In genomic region chr7:112405578-112405977, GRCm38 (mm10) we compare ENCODE assay signal across 18 mouse cellular contexts. TPM values are rescaled to one million over a fixed set of nuclear protein-coding genes. Genes with fewer than 3 reads are reported as not detected.
DNase-seq lines count a peak whose midpoint lies in the region; TF ChIP-seq lines count a peak whose summit lies in the region.
"Had no signal": no experiment of that assay in that cellular context is flagged by ENCODE, and none has a peak within 500 bp of the region (broad histone marks: within the 10 kb centered on the region; RNA-seq: fewer than 3 reads in every experiment).

No protein-coding gene starts in this region.

- no peak for DNase-seq in gastrocnemius, adult 2 months
- DNase-seq in gastrocnemius, postnatal 4 days (ENCODE audit: low spot score in 2 of 2) = no peak
- DNase-seq in layer of hippocampus, adult 11-12 months (ENCODE audit: low spot score) = peak; percentile 42
- no peak for DNase-seq in layer of hippocampus, postnatal 25 days (ENCODE audit: extremely low spot score in 1 of 2, low spot score in 1 of 2)
- peak; percentile 75 for DNase-seq in brain, embryonic 14.5 days (ENCODE audit: low read depth)
- DNase-seq in layer of hippocampus, adult 9-10 months (ENCODE audit: low spot score) = peak; percentile 30
- no peak for DNase-seq in left cerebral cortex, adult 18-20 months (ENCODE audit: low spot score in 2 of 2)
- DNase-seq in urinary bladder, adult 2 months (ENCODE audit: low spot score) = no peak
- DNase-seq: cerebellum, adult 11 months; heart, postnatal 14 days had no signal

- TF ChIP-seq CTCF in gastrocnemius, adult 2 months (IDR thresholded peaks at IDR 0.05) = no peak
- no peak for TF ChIP-seq CTCF in brain, embryonic 14.5 days (IDR thresholded peaks at IDR 0.05; ENCODE audit: borderline replicate concordance, extremely low read depth, insufficient read depth, insufficient read length)

- H3K27ac ChIP-seq in gastrocnemius, adult 2 months = peak overlapping the region; percentile 4; the same call in 1 of the 2 replicates
- H3K27ac ChIP-seq: embryonic facial prominence, embryonic 10.5 days; hindbrain, postnatal 0 days; limb, embryonic 15.5 days; liver, embryonic 14.5 days; midbrain, embryonic 13.5 days; neural tube, embryonic 12.5 days had no signal

- intact Hi-C loops in gastrocnemius, adult 2 months (cut with DNase I) = no loop called here

- TF ChIP-seq POLR2A in brain, embryonic 14.5 days (IDR thresholded peaks at IDR 0.05; ENCODE audit: borderline replicate concordance, extremely low read depth, insufficient read depth, insufficient read length, poor library complexity, severe bottlenecking) = no peak

- no peak overlapping the region for H3K4me3 ChIP-seq in gastrocnemius, adult 2 months
- H3K4me3 ChIP-seq: embryonic facial prominence, embryonic 10.5 days; heart, embryonic 12.5 days; limb, embryonic 15.5 days; megakaryocyte, embryonic 14.5 days; midbrain, embryonic 13.5 days; neural tube, embryonic 12.5 days had no signal

RNA-seq across cellular contexts. Expression of gene Parva, which starts 21.7 kb away (rescaled TPM):
- total RNA-seq in gastrocnemius, adult 2 months (2021) = 10 to 100 TPM; 10.9 to 17.0 TPM
- total RNA-seq in gastrocnemius, postnatal 4 days (2021) = 10 to 100 TPM; 73.8 to 77.9 TPM
- total RNA-seq in layer of hippocampus, postnatal 25 days (2021) = 10 to 100 TPM; 47.7 to 49.8 TPM
- 19.8 and 33.6 TPM in 2 replicates for polyA plus RNA-seq in brain, embryonic 14.5 days (2012; rRNA removed)
- 10 to 100 TPM; 49.5 to 50.7 TPM for total RNA-seq in left cerebral cortex, adult 18-20 months (2021)
- 140 and 183 TPM in 2 replicates for polyA plus RNA-seq in urinary bladder, adult 2 months (2012; rRNA removed)

Comparison
In these comparisons a context has a peak if more than half of its experiments do, and no peak if none do; other contexts are left out.
1. DNase-seq: peak in layer of hippocampus, adult 11-12 months (single experiment), brain, embryonic 14.5 days (single experiment) and layer of hippocampus, adult 9-10 months (single experiment); none in gastrocnemius, adult 2 months (single experiment), gastrocnemius, postnatal 4 days (0 of 2), layer of hippocampus, postnatal 25 days (0 of 2), left cerebral cortex, adult 18-20 months (0 of 2) and urinary bladder, adult 2 months (single experiment).